Mouse (Mus musculus) small intestine, adult 2 months (tissue): ENCODE data around the gene Ccdc57. TPM values are rescaled to one million over a fixed set of nuclear protein-coding genes. Genes with fewer than 3 reads are reported as not detected.

ENCODE experiments used
- H3K27ac ChIP-seq: fragments of 200-500 bp; 2 replicates; pipeline ENCODE4 v1.5.1; 2012; ENCODE audit warnings: low read depth, low read length, control low read depth, inconsistent platforms; ENCODE audit not compliant: insufficient read depth
- H3K27me3 ChIP-seq: fragments of 200-500 bp; 2 replicates; pipeline ENCODE4 v1.6.1; 2012; ENCODE audit warnings: mild to moderate bottlenecking, moderate library complexity, low read length, inconsistent platforms; ENCODE audit not compliant: control insufficient read depth, insufficient read depth
- H3K36me3 ChIP-seq: fragments of 200-500 bp; 2 replicates; pipeline ENCODE4 v1.6.1; 2012; ENCODE audit warnings: mild to moderate bottlenecking, low read length, control low read depth, inconsistent platforms; ENCODE audit not compliant: control insufficient read depth, insufficient read depth
- H3K4me1 ChIP-seq: fragments of 200-500 bp; 2 replicates; pipeline ENCODE4 v1.6.1; 2012; ENCODE audit warnings: low read length, inconsistent platforms, mixed read lengths; ENCODE audit not compliant: control insufficient read depth, insufficient read depth, insufficient read length
- H3K4me3 ChIP-seq: fragments of 200-500 bp; 2 replicates; pipeline ENCODE4 v1.5.1; 2012; ENCODE audit warnings: low read depth, mild to moderate bottlenecking, control low read depth, inconsistent platforms, low read length, moderate library complexity
- CTCF ChIP-seq: fragments of 200-500 bp; IDR thresholded peaks from 2 replicates; pipeline ENCODE4 v1.5.1; 2012; ENCODE audit warnings: low read depth, mild to moderate bottlenecking, control low read depth, inconsistent platforms, low read length, moderate library complexity, mixed read lengths; ENCODE audit not compliant: insufficient replicate concordance, insufficient read length; ENCODE audit errors: extremely low read depth
- POLR2A ChIP-seq: fragments of 200-500 bp; IDR thresholded peaks from 2 replicates; pipeline ENCODE4 v1.6.1; 2012; ENCODE audit warnings: low read depth, mild to moderate bottlenecking, control low read depth, inconsistent platforms, low read length, moderate library complexity
- WGBS: fragments of 180-500 bp; shearing (Covaris S2); methylation state at CpG from one replicate; pipeline ENCODE4 v1.1.7; 2018; 5-methylcytosine and 5-hydroxymethylcytosine counted together
- polyA plus RNA-seq: library from polyadenylated mRNA; depleted of rRNA; stranded (reverse); fragments of >200 nt; gene quantifications from 2 replicates; pipeline ENCODE4 v1.2.3, GENCODE M21; 2012

Ccdc57 gene
- polyA plus RNA-seq, 1 experiment: 0.43 TPM

DNA sequence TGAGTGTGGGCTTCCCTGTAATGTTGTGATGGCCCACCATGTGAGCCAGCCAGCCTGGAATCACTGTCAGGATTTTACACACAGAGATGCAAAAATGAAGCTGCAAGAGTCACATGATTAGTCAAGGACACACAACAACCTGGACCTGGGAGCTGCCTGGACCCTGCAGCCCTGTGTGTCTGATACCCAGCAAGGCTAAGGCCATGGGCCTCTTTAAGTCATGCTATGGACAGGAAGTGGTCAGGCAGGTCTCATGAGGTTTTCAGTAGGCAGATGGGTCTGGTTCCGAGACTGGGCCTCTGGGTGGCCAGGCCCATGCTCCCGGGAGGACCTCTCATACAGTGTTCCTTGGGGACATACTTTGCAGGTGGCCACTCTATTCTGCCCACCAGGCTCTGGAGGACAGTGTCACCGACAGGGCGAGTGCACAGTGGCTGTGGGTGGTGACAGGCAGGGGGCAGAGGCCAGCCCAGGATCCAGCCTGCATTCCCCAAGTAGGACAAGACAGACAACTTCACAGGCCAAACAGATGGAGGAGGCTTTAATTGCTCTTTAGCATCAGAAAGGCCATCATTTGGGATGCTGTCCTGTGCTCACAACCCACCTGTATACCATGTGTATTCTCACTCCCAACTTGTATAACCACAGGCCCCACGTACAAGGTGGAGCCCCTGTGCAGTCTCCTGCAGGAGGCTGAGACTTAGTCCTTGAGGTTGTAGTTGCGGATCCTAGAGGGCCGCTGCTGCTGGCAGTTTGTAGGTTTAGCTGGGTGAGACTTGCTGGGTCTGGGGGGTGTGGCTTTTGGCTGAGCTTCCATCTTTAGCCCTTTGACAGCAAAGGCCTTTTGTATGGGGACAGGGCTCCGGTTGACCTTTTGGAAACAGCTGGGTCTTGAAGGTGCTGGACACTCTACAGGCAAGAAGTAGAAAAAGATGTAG lies 106.4 kb downstream of the Ccdc57 start:
- Histone ChIP-seq H3K4me1 (peaks cover 14% of the 10 kb centered on the region), H3K27me3 (no peaks in the 10 kb centered on the region), H3K27ac (no peak overlapping the region), H3K4me3 (no peak overlapping the region), H3K36me3 (no peaks in the 10 kb centered on the region)
- no peak for TF ChIP-seq CTCF
- no peak for TF ChIP-seq POLR2A
- 93% methylated on average over 8 of the region's 8 CpGs for WGBS

DNA sequence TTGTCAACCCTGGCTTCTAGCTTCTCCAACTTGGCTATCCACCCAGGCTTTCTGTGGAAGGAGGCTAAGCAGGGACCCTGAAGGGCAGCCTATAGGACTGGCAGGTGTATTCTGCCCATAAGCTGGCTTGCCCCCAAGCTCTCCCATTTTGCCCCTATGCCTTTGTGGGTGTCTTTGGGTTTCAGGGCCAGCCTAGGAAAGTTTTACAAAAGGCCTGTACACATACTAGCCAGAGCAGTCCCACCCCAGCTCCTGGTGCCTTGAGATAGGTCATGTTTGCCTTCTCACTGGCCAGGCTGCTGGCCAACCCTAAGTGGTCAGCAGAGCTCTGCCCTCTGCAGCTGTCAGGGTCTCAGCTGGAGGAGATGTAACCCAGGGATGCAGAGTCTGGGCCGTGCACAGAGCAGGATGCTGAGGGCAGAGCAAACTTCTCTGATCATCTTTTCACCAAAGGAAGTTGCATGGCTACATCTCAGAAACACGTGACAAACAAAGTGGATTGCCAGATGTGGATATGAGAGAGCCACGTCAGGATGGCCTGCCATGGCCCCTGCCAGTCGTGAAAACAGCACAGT lies 107.3 kb downstream of the Ccdc57 start:
- Histone ChIP-seq H3K4me3 (no peak overlapping the region), H3K27me3 (no peaks in the 10 kb centered on the region), H3K4me1 (peaks cover 14% of the 10 kb centered on the region), H3K27ac (no peak overlapping the region), H3K36me3 (peaks cover 4% of the 10 kb centered on the region; the same call in 1 of the 2 replicates)
- WGBS: 72% methylated on average over 4 of the region's 4 CpGs
- TF ChIP-seq POLR2A: no peak
- TF ChIP-seq CTCF: no peak

DNA sequence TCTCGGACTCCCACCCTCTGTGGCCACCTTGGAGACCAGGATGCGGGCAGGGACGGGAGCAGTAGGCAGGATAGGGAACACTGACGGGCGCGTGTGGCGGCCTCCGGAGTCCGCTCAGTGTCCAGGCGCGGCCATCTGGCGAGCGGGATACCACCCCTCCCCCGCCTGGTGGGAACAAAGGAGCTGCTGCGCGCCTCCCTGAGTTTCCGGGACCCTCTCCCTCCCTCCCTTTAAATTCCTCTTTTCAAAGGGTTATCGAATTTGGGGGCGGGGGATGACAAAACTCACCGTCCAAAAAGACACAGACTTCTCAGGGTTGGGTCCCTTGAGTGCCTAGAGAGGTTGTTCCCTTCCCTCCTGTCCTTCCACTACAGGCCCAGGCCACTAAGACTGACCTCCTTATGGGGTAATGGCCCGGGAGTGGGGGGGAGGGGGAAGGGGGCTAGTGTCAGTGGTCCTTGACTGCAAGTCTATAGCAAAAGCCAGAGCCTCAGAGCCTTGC lies 107.8 kb downstream of the Ccdc57 start:
- Histone ChIP-seq H3K27me3 (no peaks in the 10 kb centered on the region), H3K4me1 (peaks cover 14% of the 10 kb centered on the region), H3K27ac (peak overlapping the region; percentile 68), H3K4me3 (peak overlapping the region; percentile 84), H3K36me3 (peaks cover 8% of the 10 kb centered on the region)
- 2% methylated on average over 21 of the region's 21 CpGs for WGBS
- TF ChIP-seq POLR2A: no peak
- no peak for TF ChIP-seq CTCF

DNA sequence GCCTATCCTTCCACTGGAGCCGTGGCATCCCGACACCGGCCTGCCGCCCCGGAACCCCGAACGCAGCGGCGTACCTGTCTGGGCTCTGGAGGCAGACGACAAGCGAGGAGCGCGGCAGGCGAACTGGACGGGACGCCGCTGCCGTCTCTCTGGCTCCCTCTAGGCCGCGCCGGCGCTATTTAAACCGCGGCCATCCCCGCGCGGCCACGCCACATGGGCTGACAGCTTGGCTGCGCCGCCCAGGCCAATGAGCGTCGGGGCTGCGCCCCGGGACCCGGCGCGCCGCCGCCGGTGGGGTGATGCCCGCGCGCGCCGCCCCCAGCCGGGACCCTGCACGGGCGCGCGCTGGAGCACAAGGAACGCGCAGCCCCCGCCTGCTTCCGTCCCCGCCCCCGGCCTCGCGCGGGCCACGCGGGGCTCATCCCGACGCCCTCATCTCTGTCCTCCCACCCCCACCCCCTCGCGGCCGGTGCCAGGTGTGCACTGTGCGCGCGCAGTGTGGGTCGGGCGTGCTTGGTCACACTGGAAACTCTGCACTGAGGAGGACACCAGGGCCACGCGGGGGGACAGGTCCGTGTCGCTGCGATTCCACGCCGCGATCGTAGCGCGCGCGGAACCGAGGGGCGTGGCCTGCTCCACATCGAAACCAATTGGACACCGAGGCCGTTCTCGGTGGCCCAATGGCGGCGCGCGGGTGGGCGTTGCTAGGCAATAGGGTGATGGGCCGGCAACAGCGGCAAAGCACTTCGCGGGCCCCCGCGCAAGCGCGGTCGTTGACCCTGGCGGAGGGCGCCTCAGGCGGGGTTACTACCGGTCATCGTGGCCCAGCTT lies 108.5 kb downstream of the Ccdc57 start, which contains the start of gene Fasn:
Fasn (minus strand) TSS at position 592 of the 831 bp plus-strand sequence.
- Histone ChIP-seq H3K27ac (peak within 1 kb of the TSS; percentile 68), H3K4me3 (peak within 1 kb of the TSS; percentile 84), H3K4me1 (peaks cover 14% of the 10 kb centered on the region), H3K27me3 (no peaks in the 10 kb centered on the region), H3K36me3 (peaks cover 14% of the 10 kb centered on the region)
- under 1% methylated on average over 105 of the region's 109 CpGs for WGBS
- TF ChIP-seq CTCF (0 out of 2 replicates have a peak, but pooled peaks have one; percentile 3), POLR2A (peak; percentile 99)

DNA sequence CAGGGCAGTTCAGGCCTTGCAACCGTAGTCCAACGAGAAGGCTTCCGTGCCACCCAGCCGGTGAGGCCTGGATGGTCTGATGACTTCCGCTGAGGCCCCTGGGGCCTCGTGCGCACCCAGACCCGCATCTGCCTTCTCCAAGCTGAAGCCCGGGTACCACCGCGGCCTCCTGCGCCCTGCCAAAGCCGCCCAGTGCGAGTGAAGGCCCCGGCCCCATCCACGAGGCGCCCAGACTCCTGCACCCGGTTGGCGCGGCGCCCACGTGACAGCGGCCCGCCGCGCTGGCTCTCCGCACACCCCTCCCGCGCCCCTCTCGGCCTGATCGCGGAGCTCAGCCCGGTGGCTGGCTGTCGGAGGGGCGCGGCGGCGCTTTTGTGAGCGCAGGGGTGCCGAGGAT lies 109.1 kb downstream of the Ccdc57 start:
- WGBS: under 1% methylated on average over 40 of the region's 40 CpGs
- Histone ChIP-seq H3K4me3 (peak overlapping the region; percentile 84), H3K27ac (peak overlapping the region; percentile 59), H3K36me3 (peaks cover 20% of the 10 kb centered on the region), H3K4me1 (peaks cover 14% of the 10 kb centered on the region), H3K27me3 (no peaks in the 10 kb centered on the region)
- TF ChIP-seq CTCF (no peak), POLR2A (no peak)

GRCm38 (mm10) chr11:120822831-120823550 lies 109.7 kb downstream of the Ccdc57 start:
- TF ChIP-seq POLR2A (no peak), CTCF (no peak)
- peaks cover 25% of the 10 kb centered on the region for H3K36me3 ChIP-seq
- H3K27ac ChIP-seq: peak overlapping the region; percentile 59; the same call in 1 of the 2 replicates
- under 1% methylated on average over 14 of the region's 14 CpGs for WGBS
- H3K4me1 ChIP-seq: peaks cover 14% of the 10 kb centered on the region
- H3K27me3 ChIP-seq: no peaks in the 10 kb centered on the region
- H3K4me3 ChIP-seq: peak overlapping the region; percentile 84
